Mouse (Mus musculus): ENCODE results near the gene Gm12166. TPM values are rescaled to one million over a fixed set of nuclear protein-coding genes. Genes with fewer than 3 reads are reported as not detected.
A peak's percentile ranks its signal among the peaks of the same experiment; 100 is the strongest.
"Not testable (repeated sequence)": the region's sequence is repeated elsewhere in the genome, so short reads cannot be mapped to it uniquely, and the experiment has no call there.

The Gm12166 gene
- polyA plus RNA-seq, 1 experiment from 2014 or later, result 4.1 TPM

DNA sequence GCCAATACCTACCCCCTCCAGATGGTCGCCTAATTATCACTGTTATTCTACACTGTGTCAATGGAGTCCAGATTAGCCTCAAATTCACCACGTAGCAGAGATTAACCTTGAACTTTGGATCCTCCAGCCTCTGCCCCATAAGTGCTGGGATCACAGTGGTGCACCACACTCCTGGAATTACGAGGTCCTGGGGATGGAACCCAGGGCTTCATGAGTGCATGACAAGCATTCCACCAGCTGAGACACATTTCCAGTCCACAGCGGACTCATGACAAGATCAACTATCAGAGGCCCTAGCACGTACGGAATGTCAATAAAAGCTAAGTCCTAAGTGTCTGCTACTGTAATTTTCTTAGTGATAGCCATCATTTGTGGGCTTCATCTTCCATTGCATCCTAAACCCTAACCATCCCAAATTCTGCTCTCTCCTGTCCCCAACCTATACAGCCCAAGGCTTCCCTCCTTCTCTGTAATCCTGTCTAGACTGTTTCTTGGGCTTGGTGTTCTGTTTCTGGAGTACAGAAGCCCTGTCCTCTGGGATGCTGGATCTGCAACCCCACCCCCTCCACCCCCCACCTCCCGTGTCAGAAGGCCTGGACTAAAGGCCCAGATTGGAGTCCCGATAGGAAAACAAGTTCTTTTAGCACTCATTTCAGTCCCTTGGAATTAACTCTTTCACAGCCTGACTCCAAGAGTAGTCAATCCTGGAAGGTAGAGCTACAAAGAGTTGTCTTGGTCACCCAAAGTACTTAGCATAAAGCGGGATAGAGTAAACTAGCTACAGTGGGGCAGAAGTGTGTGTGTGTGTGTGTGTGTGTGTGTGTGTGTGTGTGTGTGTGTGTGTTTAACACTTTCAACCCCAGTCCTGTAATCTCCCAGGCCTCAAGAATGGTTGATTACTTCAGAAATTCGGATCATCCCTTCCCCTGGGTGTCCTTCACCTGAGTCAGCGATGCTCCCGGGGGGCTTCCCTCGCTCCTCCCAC, 3.1 kb upstream of the Gm12166 start:
- WGBS, result 26% methylated on average over 10 of the region's 13 CpGs
- peak; percentile 55 for DNase-seq (ENCODE audit: low spot score)

DNA sequence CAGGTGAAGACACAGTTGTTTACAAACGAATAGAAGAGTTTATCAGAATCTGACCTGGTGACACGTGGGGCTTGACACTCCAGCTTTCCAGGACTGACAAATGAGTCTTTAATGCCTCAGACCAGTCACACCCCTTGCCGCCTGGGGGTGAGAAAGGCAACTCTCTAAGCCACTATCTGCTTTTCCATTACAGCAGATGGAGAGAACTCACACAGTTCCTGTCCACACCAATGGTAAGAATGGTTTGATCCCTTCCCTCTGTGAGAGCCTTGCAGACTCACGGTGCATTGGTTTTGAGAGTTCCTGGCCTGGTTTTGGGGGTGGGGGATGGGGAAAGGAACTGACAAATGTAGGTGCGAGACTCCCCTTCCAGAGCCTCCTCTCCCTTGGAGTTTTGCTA, 2.2 kb upstream of the Gm12166 start:
- WGBS, result 54% methylated on average over 5 of the region's 5 CpGs
- ATAC-seq (ENCODE audit: low read depth), result no peak
- no peak for DNase-seq (ENCODE audit: low spot score)
- no peaks in the 10 kb centered on the region for H3K36me3 ChIP-seq (ENCODE audit: control insufficient read depth, insufficient read depth, low read length)
- peaks cover 9% of the 10 kb centered on the region for H3K4me1 ChIP-seq (ENCODE audit: control insufficient read depth, insufficient read depth, low read length)
- no peak overlapping the region for H3K4me3 ChIP-seq (ENCODE audit: low read depth, low read length)
- H3K9ac ChIP-seq (ENCODE audit: low read depth, low read length), result no peak overlapping the region
- H3K27me3 ChIP-seq (replicated peaks; ENCODE audit: control insufficient read depth, insufficient read depth, low read length), result no peaks in the 10 kb centered on the region
- no peaks in the 10 kb centered on the region for H3K9me3 ChIP-seq (ENCODE audit: control insufficient read depth, low read length)
- no peak overlapping the region for H3K27ac ChIP-seq (replicated peaks; ENCODE audit: low read depth, low read length)
- no peak overlapping the region for H3K4me2 ChIP-seq (ENCODE audit: low read depth, low read length)

More for the DNA sequence above, 3.1 kb upstream of the Gm12166 start:
- no peaks in the 10 kb centered on the region for H3K36me3 ChIP-seq (ENCODE audit: control insufficient read depth, insufficient read depth, low read length)
- peak overlapping the region; percentile 67 for H3K4me3 ChIP-seq (ENCODE audit: low read depth, low read length)
- ATAC-seq (ENCODE audit: low read depth), result peak; percentile 20
- no peaks in the 10 kb centered on the region for H3K27me3 ChIP-seq (replicated peaks; ENCODE audit: control insufficient read depth, insufficient read depth, low read length)
- peak overlapping the region; percentile 81 for H3K9ac ChIP-seq (ENCODE audit: low read depth, low read length)
- no peaks in the 10 kb centered on the region for H3K9me3 ChIP-seq (ENCODE audit: control insufficient read depth, low read length)
- peak overlapping the region; percentile 83 for H3K27ac ChIP-seq (replicated peaks; ENCODE audit: low read depth, low read length)
- peak overlapping the region; percentile 62 for H3K4me2 ChIP-seq (ENCODE audit: low read depth, low read length)
- H3K4me1 ChIP-seq (ENCODE audit: control insufficient read depth, insufficient read depth, low read length), result peaks cover 9% of the 10 kb centered on the region

DNA sequence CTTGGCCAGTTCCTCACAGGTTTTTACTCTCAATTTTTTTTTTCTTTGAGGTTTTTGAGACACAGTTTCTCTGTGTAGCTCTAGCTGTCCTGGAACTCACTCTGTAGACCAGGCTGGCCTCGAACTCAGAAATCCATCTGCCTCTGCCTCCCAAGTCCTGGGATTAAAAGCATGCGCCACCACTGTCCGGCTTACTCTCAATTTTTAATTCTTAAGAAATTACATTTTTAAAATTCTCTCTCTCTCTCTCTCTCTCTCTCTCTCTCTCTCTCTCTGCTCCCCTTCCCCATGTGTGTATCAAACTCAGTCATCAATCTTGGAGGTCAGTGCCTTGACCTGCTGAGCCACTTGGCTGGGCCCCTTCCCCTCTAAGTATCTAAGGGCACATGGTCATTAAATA, 1.3 kb upstream of the Gm12166 start:
- 93% methylated on average over 3 of the region's 3 CpGs for WGBS

DNA sequence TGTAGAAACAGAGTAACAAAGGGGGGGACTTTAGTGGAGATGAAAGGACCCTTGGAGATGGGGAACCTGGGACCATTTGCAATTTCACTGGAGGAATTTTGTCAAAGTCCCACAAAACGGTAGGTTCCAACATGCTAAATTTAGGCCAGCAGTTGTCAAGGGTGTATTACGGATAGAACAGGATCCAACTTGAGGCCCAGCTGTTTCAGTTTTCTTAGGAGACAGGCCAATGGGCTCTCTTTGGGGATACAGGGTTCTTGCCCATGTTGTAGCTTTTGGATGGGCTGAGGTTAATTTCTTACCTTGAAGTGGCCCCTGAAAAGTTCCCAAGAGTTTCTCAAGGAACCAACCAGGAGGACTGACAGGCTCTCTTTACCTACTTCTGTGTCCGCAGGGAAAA, 4.9 kb downstream of the Gm12166 start:
- Histone ChIP-seq H3K4me1 (ENCODE audit: control insufficient read depth, insufficient read depth, low read length) (no peaks in the 10 kb centered on the region), H3K4me2 (ENCODE audit: low read depth, low read length) (no peak overlapping the region), H3K9me3 (ENCODE audit: control insufficient read depth, low read length) (no peaks in the 10 kb centered on the region), H3K27ac (replicated peaks; ENCODE audit: low read depth, low read length) (no peak overlapping the region), H3K9ac (ENCODE audit: low read depth, low read length) (no peak overlapping the region), H3K36me3 (ENCODE audit: control insufficient read depth, insufficient read depth, low read length) (no peaks in the 10 kb centered on the region), H3K4me3 (ENCODE audit: low read depth, low read length) (no peak overlapping the region), H3K27me3 (replicated peaks; ENCODE audit: control insufficient read depth, insufficient read depth, low read length) (no peaks in the 10 kb centered on the region)
- WGBS, result 76% methylated on average over 3 of the region's 3 CpGs
- ATAC-seq (ENCODE audit: low read depth) (no peak), DNase-seq (ENCODE audit: low spot score) (no peak)

More for the DNA sequence above, 1.3 kb upstream of the Gm12166 start:
- H3K9me3 ChIP-seq (ENCODE audit: control insufficient read depth, low read length); H3K27ac ChIP-seq (replicated peaks; ENCODE audit: low read depth, low read length); H3K4me3 ChIP-seq (ENCODE audit: low read depth, low read length); ATAC-seq (ENCODE audit: low read depth); DNase-seq (ENCODE audit: low spot score); H3K27me3 ChIP-seq (replicated peaks; ENCODE audit: control insufficient read depth, insufficient read depth, low read length); H3K36me3 ChIP-seq (ENCODE audit: control insufficient read depth, insufficient read depth, low read length); H3K4me1 ChIP-seq (ENCODE audit: control insufficient read depth, insufficient read depth, low read length); H3K9ac ChIP-seq (ENCODE audit: low read depth, low read length); H3K4me2 ChIP-seq (ENCODE audit: low read depth, low read length): not testable (repeated sequence)

GRCm38 (mm10) chr11:46044781-46045180, 7.3 kb downstream of the Gm12166 start:
- Histone ChIP-seq H3K27me3 (replicated peaks; ENCODE audit: control insufficient read depth, insufficient read depth, low read length) (no peaks in the 10 kb centered on the region), H3K36me3 (ENCODE audit: control insufficient read depth, insufficient read depth, low read length) (no peaks in the 10 kb centered on the region), H3K4me2 (ENCODE audit: low read depth, low read length) (no peak overlapping the region), H3K4me1 (ENCODE audit: control insufficient read depth, insufficient read depth, low read length) (no peaks in the 10 kb centered on the region), H3K9me3 (ENCODE audit: control insufficient read depth, low read length) (no peaks in the 10 kb centered on the region), H3K9ac (ENCODE audit: low read depth, low read length) (no peak overlapping the region), H3K4me3 (ENCODE audit: low read depth, low read length) (no peak overlapping the region), H3K27ac (replicated peaks; ENCODE audit: low read depth, low read length) (no peak overlapping the region)
- 87% methylated on average over 5 of the region's 5 CpGs for WGBS
- DNase-seq (ENCODE audit: low spot score) (no peak), ATAC-seq (ENCODE audit: low read depth) (no peak)

- H3K27ac ChIP-seq (replicated peaks; ENCODE audit: low read depth, low read length), result 0 out of 2 replicates have a peak overlapping the region, but pooled peaks have one; percentile 13
- no peak for DNase-seq (ENCODE audit: low spot score)
These were observed 10.4 kb downstream of the Gm12166 start for GRCm38 (mm10) chr11:46041607-46042267.

DNA sequence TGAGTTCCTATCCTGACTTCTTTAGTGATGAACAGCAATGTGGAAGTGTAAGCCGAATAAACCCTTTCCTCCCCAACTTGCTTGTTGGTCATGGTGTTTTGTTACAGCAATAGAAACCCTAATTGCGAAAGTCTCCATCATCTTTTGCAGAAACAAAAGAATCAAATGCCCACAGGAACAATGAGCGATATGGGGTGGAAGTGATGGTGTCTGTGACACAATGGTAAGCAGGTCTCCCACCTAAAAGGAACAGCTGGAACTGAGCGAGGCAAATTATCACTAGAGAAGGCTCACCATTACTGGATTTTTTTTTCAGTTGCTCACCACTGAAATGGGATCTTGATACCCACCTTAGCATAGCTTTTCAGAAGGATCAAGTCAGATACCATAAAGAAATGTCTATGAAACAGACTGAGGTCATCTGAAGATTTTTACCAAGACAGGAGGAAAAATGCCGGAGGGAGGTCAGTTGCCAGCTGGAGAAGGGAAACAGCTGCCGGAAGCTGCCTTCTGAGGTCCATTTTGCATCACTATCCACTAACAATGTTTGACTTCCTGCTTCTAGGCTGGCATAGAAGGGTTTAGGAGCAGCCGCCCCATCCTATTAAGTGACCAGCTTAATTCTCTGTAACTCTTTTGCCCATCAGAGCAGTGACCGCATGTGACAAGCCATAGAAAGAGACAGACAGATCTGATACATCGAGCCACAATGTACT, 11.1 kb downstream of the Gm12166 start:
- H3K27me3 ChIP-seq (replicated peaks; ENCODE audit: control insufficient read depth, insufficient read depth, low read length), result no peaks in the 10 kb centered on the region
- 75% methylated on average over 9 of the region's 9 CpGs for WGBS
- no peaks in the 10 kb centered on the region for H3K36me3 ChIP-seq (ENCODE audit: control insufficient read depth, insufficient read depth, low read length)
- no peak overlapping the region for H3K4me2 ChIP-seq (ENCODE audit: low read depth, low read length)
- H3K9ac ChIP-seq (ENCODE audit: low read depth, low read length), result no peak overlapping the region
- H3K4me3 ChIP-seq (ENCODE audit: low read depth, low read length), result no peak overlapping the region
- no peak for DNase-seq (ENCODE audit: low spot score)
- 0 out of 2 replicates have a peak overlapping the region, but pooled peaks have one; percentile 13 for H3K27ac ChIP-seq (replicated peaks; ENCODE audit: low read depth, low read length)
- no peaks in the 10 kb centered on the region for H3K9me3 ChIP-seq (ENCODE audit: control insufficient read depth, low read length)
- ATAC-seq (ENCODE audit: low read depth), result no peak
- H3K4me1 ChIP-seq (ENCODE audit: control insufficient read depth, insufficient read depth, low read length), result no peaks in the 10 kb centered on the region; the same call in 1 of the 2 replicates

More at GRCm38 (mm10) chr11:46041607-46042267, 10.4 kb downstream of the Gm12166 start:
- Histone ChIP-seq H3K9me3 (ENCODE audit: control insufficient read depth, low read length) (no peaks in the 10 kb centered on the region), H3K36me3 (ENCODE audit: control insufficient read depth, insufficient read depth, low read length) (no peaks in the 10 kb centered on the region), H3K4me3 (ENCODE audit: low read depth, low read length) (no peak overlapping the region), H3K27me3 (replicated peaks; ENCODE audit: control insufficient read depth, insufficient read depth, low read length) (no peaks in the 10 kb centered on the region), H3K4me1 (ENCODE audit: control insufficient read depth, insufficient read depth, low read length) (no peaks in the 10 kb centered on the region; the same call in 1 of the 2 replicates), H3K9ac (ENCODE audit: low read depth, low read length) (no peak overlapping the region), H3K4me2 (ENCODE audit: low read depth, low read length) (no peak overlapping the region)
- WGBS, result 66% methylated on average over 12 of the region's 12 CpGs
- ATAC-seq (ENCODE audit: low read depth), result no peak

- H3K27me3 ChIP-seq (replicated peaks; ENCODE audit: control insufficient read depth, insufficient read depth, low read length), result no peaks in the 10 kb centered on the region
- peak overlapping the region; percentile 40; the same call in 1 of the 2 replicates for H3K4me2 ChIP-seq (ENCODE audit: low read depth, low read length)
- ATAC-seq (ENCODE audit: low read depth), result no peak; the same call in 1 of the 2 replicates
- no peaks in the 10 kb centered on the region for H3K36me3 ChIP-seq (ENCODE audit: control insufficient read depth, insufficient read depth, low read length)
- no peak for DNase-seq (ENCODE audit: low spot score)
- no peak overlapping the region for H3K4me3 ChIP-seq (ENCODE audit: low read depth, low read length)
- no peak overlapping the region for H3K27ac ChIP-seq (replicated peaks; ENCODE audit: low read depth, low read length)
- 44% methylated on average over 11 of the region's 11 CpGs for WGBS
- H3K9me3 ChIP-seq (ENCODE audit: control insufficient read depth, low read length), result no peaks in the 10 kb centered on the region
- no peaks in the 10 kb centered on the region; the same call in 1 of the 2 replicates for H3K4me1 ChIP-seq (ENCODE audit: control insufficient read depth, insufficient read depth, low read length)
- H3K9ac ChIP-seq (ENCODE audit: low read depth, low read length), result no peak overlapping the region; the same call in 1 of the 2 replicates
These were observed 12.8 kb downstream of the Gm12166 start for GRCm38 (mm10) chr11:46039335-46039734.

All from embryonic facial prominence, embryonic 14.5 days (tissue).